Mouse (Mus musculus) embryo, embryonic 9.5 days (tissue): ENCODE results near the gene D7Ertd443e.

Experiments
- DNase-seq: peaks from one replicate; pipeline ENCODE4 v3.0.0-alpha.2; 2017; ENCODE audit errors: extremely low spot score

Gene D7Ertd443e

GRCm38 (mm10) chr7:134289126-134289525 lies 96.3 kb downstream of the D7Ertd443e start:
- no peak for DNase-seq

GRCm38 (mm10) chr7:134287570-134288222 lies 97.8 kb downstream of the D7Ertd443e start:
- no peak for DNase-seq

GRCm38 (mm10) chr7:134272956-134273355 lies 112.5 kb downstream of the D7Ertd443e start:
- DNase-seq = no peak

DNA sequence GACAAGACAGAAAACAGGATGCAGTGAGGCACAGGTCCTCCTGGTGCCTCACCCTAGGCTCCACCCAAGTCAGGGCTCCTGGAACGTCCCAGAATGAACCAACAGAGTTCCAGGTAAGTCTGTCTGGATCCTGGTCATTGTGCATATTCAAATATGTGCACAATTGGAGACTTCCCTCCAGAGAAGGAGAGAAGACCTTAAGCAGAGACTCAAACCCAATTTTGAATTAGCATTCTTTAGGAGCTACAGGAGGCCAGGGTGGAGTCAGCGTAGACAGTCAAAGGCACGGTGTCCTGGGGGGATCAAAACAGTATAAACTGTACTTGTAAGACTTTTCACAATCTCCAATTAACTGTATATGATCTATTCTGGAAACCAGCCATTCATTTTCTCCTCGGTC lies 113.0 kb downstream of the D7Ertd443e start:
- no peak for DNase-seq

DNA sequence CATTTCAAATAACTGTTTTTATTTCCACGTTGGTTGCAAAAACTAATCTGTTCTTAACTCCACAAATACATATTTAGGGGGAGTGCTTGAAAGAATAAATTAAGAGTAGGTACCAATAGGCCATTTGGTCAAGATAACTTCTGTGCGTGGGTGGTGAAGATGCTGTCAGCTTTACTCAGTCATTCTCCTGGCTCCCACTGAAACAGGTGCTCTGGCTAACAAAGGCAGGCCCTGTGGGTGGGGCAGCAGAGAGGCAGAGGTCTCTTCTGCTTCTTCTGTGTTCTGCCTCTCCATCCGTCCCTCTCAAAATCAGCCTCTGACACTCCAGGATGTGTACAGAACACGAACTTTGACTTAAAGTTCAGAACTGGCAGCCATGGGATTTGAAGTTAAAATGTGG lies 119.7 kb downstream of the D7Ertd443e start:
- no peak for DNase-seq

DNA sequence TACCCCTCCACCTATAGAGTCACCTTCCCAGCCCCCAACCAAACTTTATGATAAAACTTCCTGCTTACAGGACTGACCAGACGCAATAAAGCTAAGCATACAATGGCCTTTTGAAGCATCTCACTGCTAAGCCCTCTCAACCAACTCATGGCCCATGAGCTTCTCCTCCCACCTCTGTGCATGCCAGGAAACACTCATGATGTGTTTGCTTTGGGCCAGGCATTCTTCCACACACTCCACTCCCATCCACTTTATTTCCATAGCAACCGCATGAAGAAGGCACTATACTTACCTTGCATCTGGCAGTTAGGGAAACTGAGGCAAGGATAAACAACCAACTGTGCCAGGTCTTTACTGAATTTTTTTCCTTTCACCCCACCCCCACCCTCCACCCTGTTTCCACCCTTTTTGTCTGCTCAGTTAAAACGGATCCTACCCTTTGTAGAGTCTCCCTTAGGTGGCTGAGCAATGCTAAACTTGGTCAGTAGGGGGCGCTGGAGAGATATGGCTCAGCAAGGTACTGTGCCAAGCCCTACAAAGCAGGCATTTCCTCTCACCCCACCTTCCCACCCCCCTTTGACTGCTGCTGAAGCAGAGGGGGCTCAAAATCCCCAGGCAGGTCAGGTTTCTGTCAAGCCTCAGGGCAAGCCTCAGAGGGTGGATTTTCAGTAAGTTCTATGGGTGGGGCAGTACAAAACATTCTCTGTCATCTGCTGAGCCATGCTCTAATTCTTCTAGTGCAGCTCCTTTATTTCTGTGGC lies 122.1 kb downstream of the D7Ertd443e start:
- DNase-seq = peak; percentile 70

- peak; percentile 6 for DNase-seq
These were observed 124.3 kb downstream of the D7Ertd443e start for GRCm38 (mm10) chr7:134261003-134261701.

GRCm38 (mm10) chr7:134250273-134250870 lies 135.1 kb downstream of the D7Ertd443e start:
- no peak for DNase-seq

GRCm38 (mm10) chr7:134248041-134248440 lies 137.4 kb downstream of the D7Ertd443e start:
- no peak for DNase-seq

GRCm38 (mm10) chr7:134246624-134247023 lies 138.8 kb downstream of the D7Ertd443e start:
- DNase-seq = no peak

- DNase-seq = no peak
These were observed 142.7 kb downstream of the D7Ertd443e start for GRCm38 (mm10) chr7:134242773-134243172.

DNA sequence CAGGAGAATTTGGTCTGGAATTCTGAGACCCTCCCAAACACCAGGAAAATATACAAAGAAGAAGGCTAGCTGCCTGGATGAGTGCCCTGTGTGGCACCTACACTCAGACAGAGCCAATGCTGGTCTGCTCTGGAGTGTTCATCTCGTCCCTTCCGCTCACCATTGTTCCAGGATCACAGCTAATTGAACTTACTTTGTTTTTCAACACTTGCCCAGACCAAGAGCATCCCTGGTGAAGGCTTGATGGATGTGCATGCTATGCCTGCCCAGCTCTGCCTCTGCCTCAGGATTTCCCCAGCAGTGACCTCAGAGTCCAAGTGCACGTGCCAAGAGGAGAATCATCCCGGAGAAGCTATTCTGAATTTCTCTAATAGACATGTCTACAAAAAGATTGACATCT lies 144.2 kb downstream of the D7Ertd443e start:
- DNase-seq = no peak

- DNase-seq = no peak
These were observed 144.9 kb downstream of the D7Ertd443e start for GRCm38 (mm10) chr7:134240579-134240978.

- no peak for DNase-seq
These were observed 146.6 kb downstream of the D7Ertd443e start for GRCm38 (mm10) chr7:134238863-134239262.

- DNase-seq = no peak
These were observed 148.1 kb downstream of the D7Ertd443e start for GRCm38 (mm10) chr7:134237356-134237755.

GRCm38 (mm10) chr7:134236727-134237126 lies 148.7 kb downstream of the D7Ertd443e start:
- no peak for DNase-seq

- no peak for DNase-seq
These were observed 149.9 kb downstream of the D7Ertd443e start for GRCm38 (mm10) chr7:134235552-134235951.

DNA sequence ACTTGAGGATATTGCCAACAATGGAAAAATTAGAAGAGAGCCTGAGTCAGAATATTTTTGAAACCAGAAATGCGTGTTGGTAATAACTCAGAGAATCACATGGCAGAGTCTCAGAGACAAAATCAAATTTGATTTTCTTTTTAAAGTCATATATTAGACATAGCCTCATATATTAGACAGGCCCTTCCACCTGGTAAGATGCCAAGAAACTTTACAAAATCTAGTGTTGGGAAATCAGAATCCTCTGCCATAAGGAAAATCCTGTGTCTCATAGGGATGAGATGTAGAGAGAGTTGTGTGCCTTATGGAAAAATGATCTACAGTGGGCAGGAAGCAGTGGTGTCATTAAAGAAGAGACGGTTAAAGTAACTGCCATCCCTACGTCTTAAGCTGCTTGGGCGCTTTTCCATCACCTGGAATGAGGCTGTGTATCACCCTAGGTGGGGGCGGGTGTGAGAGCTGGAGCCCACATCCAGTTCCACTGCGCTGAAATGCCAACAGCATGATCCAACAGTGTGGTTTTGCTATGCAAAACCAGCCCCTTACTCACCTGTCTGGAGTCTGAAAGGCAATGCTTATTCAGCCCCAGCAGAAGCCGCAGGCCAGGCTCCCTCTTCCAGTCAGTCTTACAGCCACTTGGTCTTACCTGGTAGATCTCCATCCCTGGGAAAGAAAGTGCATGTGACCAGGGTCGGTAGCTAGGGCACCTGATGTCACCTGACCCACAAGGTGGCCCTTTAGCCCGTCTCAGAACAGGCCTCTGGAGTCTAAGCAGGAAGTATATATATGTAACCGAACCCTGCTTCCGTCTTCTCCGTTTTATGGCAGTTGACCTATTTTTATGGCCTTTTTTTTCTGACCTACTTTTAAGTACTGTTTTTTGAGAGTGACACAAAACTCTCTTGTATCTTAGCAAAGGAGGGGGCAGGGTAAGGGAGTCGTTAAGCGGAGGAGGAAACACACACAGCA lies 153.8 kb downstream of the D7Ertd443e start, which contains the start of gene Adam12:
Adam12 (minus strand) TSS at position 769 of the 969 bp plus-strand sequence.
- no peak for DNase-seq

- no peak for DNase-seq
These were observed 154.8 kb downstream of the D7Ertd443e start for GRCm38 (mm10) chr7:134230708-134231107.

DNA sequence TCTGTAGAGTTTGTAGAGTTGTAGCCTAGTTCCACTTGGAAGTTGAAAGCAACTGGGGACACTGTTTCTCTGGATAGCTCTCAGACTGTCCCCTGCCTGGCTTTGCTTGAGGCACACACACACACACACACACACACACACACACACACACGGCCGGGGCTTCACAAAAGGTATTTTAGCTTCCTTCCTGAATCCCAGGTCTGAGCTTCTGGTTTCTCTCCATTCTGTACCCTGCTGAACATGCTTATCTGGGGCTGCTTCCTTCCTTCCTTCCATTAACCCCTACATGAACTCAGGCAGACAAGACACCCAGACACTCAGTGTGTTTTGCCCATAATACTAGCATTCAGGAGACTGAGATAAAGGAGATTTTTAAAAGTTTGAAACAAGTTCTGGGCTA lies 155.6 kb downstream of the D7Ertd443e start:
- no peak for DNase-seq
